Mouse (Mus musculus): ENCODE results near the gene Olfr167. TPM values are rescaled to one million over a fixed set of nuclear protein-coding genes. Genes with fewer than 3 reads are reported as not detected.
"Not testable (repeated sequence)": the region's sequence is repeated elsewhere in the genome, so short reads cannot be mapped to it uniquely, and the experiment has no call there.

The Olfr167 gene
- polyA plus RNA-seq (2011; ENCODE audit: insufficient read depth, insufficient read length, low read depth, missing spikeins) = not detected in 2 replicates

GRCm38 (mm10) chr16:19522166-19522565, at the start of gene Olfr167:
Gene Olfr167 (minus strand): TSS chr16:19522266.
- H3K27me3 ChIP-seq (ENCODE audit: control insufficient read depth, insufficient read depth, low read length, poor library complexity, severe bottlenecking) = no peaks in the 10 kb centered on the region
- H3K4me3 ChIP-seq (ENCODE audit: low read depth, low read length) = no peak within 1 kb of the TSS
- no peaks in the 10 kb centered on the region for H3K36me3 ChIP-seq (ENCODE audit: control insufficient read depth, insufficient read depth, low read length, poor library complexity, severe bottlenecking)
- no peak for TF ChIP-seq CTCF (IDR thresholded peaks at IDR 0.05; ENCODE audit: low read depth, low read length)
- no peak for TF ChIP-seq POLR2A (IDR thresholded peaks at IDR 0.05; ENCODE audit: insufficient read depth, low read length)
- no peak for TF ChIP-seq EP300 (IDR thresholded peaks at IDR 0.05; ENCODE audit: insufficient read depth, low read depth, low read length)
- no peak within 1 kb of the TSS for H3K9ac ChIP-seq (ENCODE audit: low read depth, poor library complexity, severe bottlenecking)
- H3K4me1 ChIP-seq (ENCODE audit: control insufficient read depth, insufficient read depth, low read length) = no peaks in the 10 kb centered on the region
- no peak within 1 kb of the TSS for H3K27ac ChIP-seq (ENCODE audit: insufficient read depth, low read length)
- no peaks in the 10 kb centered on the region for H3K9me3 ChIP-seq (replicated peaks; ENCODE audit: control insufficient read depth, insufficient read depth, low read length, poor library complexity, severe bottlenecking)

- H3K9me3 ChIP-seq (replicated peaks; ENCODE audit: control insufficient read depth, insufficient read depth, low read length, poor library complexity, severe bottlenecking); H3K4me1 ChIP-seq (ENCODE audit: control insufficient read depth, insufficient read depth, low read length); H3K36me3 ChIP-seq (ENCODE audit: control insufficient read depth, insufficient read depth, low read length, poor library complexity, severe bottlenecking); H3K27me3 ChIP-seq (ENCODE audit: control insufficient read depth, insufficient read depth, low read length, poor library complexity, severe bottlenecking); H3K4me3 ChIP-seq (ENCODE audit: low read depth, low read length); H3K27ac ChIP-seq (ENCODE audit: insufficient read depth, low read length); H3K9ac ChIP-seq (ENCODE audit: low read depth, poor library complexity, severe bottlenecking): not testable (repeated sequence)
Observed at GRCm38 (mm10) chr16:19571709-19572108, 49.6 kb upstream of the Olfr167 start, which contains the start of gene Olfr169. Gene Olfr169 (minus strand): TSS chr16:19571809.

GRCm38 (mm10) chr16:19553429-19553828, 31.4 kb upstream of the Olfr167 start:
- H3K27me3 ChIP-seq (ENCODE audit: control insufficient read depth, insufficient read depth, low read length, poor library complexity, severe bottlenecking); H3K27ac ChIP-seq (ENCODE audit: insufficient read depth, low read length); H3K9ac ChIP-seq (ENCODE audit: low read depth, poor library complexity, severe bottlenecking); H3K4me3 ChIP-seq (ENCODE audit: low read depth, low read length); H3K36me3 ChIP-seq (ENCODE audit: control insufficient read depth, insufficient read depth, low read length, poor library complexity, severe bottlenecking); H3K4me1 ChIP-seq (ENCODE audit: control insufficient read depth, insufficient read depth, low read length): not testable (repeated sequence)
- peaks cover 13% of the 10 kb centered on the region for H3K9me3 ChIP-seq (replicated peaks; ENCODE audit: control insufficient read depth, insufficient read depth, low read length, poor library complexity, severe bottlenecking)

- H3K27ac ChIP-seq (ENCODE audit: insufficient read depth, low read length); H3K27me3 ChIP-seq (ENCODE audit: control insufficient read depth, insufficient read depth, low read length, poor library complexity, severe bottlenecking); H3K9ac ChIP-seq (ENCODE audit: low read depth, poor library complexity, severe bottlenecking); H3K4me3 ChIP-seq (ENCODE audit: low read depth, low read length); H3K36me3 ChIP-seq (ENCODE audit: control insufficient read depth, insufficient read depth, low read length, poor library complexity, severe bottlenecking); H3K4me1 ChIP-seq (ENCODE audit: control insufficient read depth, insufficient read depth, low read length): not testable (repeated sequence)
- peaks cover 13% of the 10 kb centered on the region for H3K9me3 ChIP-seq (replicated peaks; ENCODE audit: control insufficient read depth, insufficient read depth, low read length, poor library complexity, severe bottlenecking)
Observed at GRCm38 (mm10) chr16:19552246-19552645, 30.2 kb upstream of the Olfr167 start.

- no peak for TF ChIP-seq CTCF (IDR thresholded peaks at IDR 0.05; ENCODE audit: low read depth, low read length)
- no peaks in the 10 kb centered on the region for H3K9me3 ChIP-seq (replicated peaks; ENCODE audit: control insufficient read depth, insufficient read depth, low read length, poor library complexity, severe bottlenecking)
- H3K36me3 ChIP-seq (ENCODE audit: control insufficient read depth, insufficient read depth, low read length, poor library complexity, severe bottlenecking) = no peaks in the 10 kb centered on the region
- H3K9ac ChIP-seq (ENCODE audit: low read depth, poor library complexity, severe bottlenecking) = no peak within 1 kb of the TSS
- H3K4me1 ChIP-seq (ENCODE audit: control insufficient read depth, insufficient read depth, low read length) = no peaks in the 10 kb centered on the region
- H3K27me3 ChIP-seq (ENCODE audit: control insufficient read depth, insufficient read depth, low read length, poor library complexity, severe bottlenecking) = no peaks in the 10 kb centered on the region
- H3K27ac ChIP-seq (ENCODE audit: insufficient read depth, low read length) = no peak within 1 kb of the TSS
- no peak within 1 kb of the TSS for H3K4me3 ChIP-seq (ENCODE audit: low read depth, low read length)
Observed at GRCm38 (mm10) chr16:19535455-19535854, 13.4 kb upstream of the Olfr167 start, which contains the start of gene Olfr168. Gene Olfr168 (minus strand): TSS chr16:19535555.

GRCm38 (mm10) chr16:19483394-19483793, 38.7 kb downstream of the Olfr167 start, which contains the start of gene Olfr166:
Gene Olfr166 (plus strand): TSS chr16:19483694.
- Histone ChIP-seq H3K4me3 (ENCODE audit: low read depth, low read length) (no peak within 1 kb of the TSS), H3K36me3 (ENCODE audit: control insufficient read depth, insufficient read depth, low read length, poor library complexity, severe bottlenecking) (no peaks in the 10 kb centered on the region), H3K4me1 (ENCODE audit: control insufficient read depth, insufficient read depth, low read length) (no peaks in the 10 kb centered on the region), H3K27me3 (ENCODE audit: control insufficient read depth, insufficient read depth, low read length, poor library complexity, severe bottlenecking) (no peaks in the 10 kb centered on the region), H3K27ac (ENCODE audit: insufficient read depth, low read length) (no peak within 1 kb of the TSS), H3K9ac (ENCODE audit: low read depth, poor library complexity, severe bottlenecking) (no peak within 1 kb of the TSS), H3K9me3 (replicated peaks; ENCODE audit: control insufficient read depth, insufficient read depth, low read length, poor library complexity, severe bottlenecking) (no peaks in the 10 kb centered on the region)
- TF ChIP-seq POLR2A (IDR thresholded peaks at IDR 0.05; ENCODE audit: insufficient read depth, low read length) = no peak
- no peak for TF ChIP-seq CTCF (IDR thresholded peaks at IDR 0.05; ENCODE audit: low read depth, low read length)
- TF ChIP-seq EP300 (IDR thresholded peaks at IDR 0.05; ENCODE audit: insufficient read depth, low read depth, low read length) = no peak

- Histone ChIP-seq H3K4me1 (ENCODE audit: control insufficient read depth, insufficient read depth, low read length) (no peaks in the 10 kb centered on the region), H3K27ac (ENCODE audit: insufficient read depth, low read length) (no peak overlapping the region), H3K36me3 (ENCODE audit: control insufficient read depth, insufficient read depth, low read length, poor library complexity, severe bottlenecking) (no peaks in the 10 kb centered on the region), H3K9ac (ENCODE audit: low read depth, poor library complexity, severe bottlenecking) (no peak overlapping the region), H3K9me3 (replicated peaks; ENCODE audit: control insufficient read depth, insufficient read depth, low read length, poor library complexity, severe bottlenecking) (peaks cover 3% of the 10 kb centered on the region), H3K4me3 (ENCODE audit: low read depth, low read length) (no peak overlapping the region), H3K27me3 (ENCODE audit: control insufficient read depth, insufficient read depth, low read length, poor library complexity, severe bottlenecking) (no peaks in the 10 kb centered on the region)
- no peak for TF ChIP-seq EP300 (IDR thresholded peaks at IDR 0.05; ENCODE audit: insufficient read depth, low read depth, low read length)
- no peak for TF ChIP-seq POLR2A (IDR thresholded peaks at IDR 0.05; ENCODE audit: insufficient read depth, low read length)
- TF ChIP-seq CTCF (IDR thresholded peaks at IDR 0.05; ENCODE audit: low read depth, low read length) = no peak
Observed at GRCm38 (mm10) chr16:19464365-19464764, 57.7 kb downstream of the Olfr167 start.

Other genes with a start within 250 kb of the Olfr167 start
- gene Olfr164, start 208.2 kb downstream of the Olfr167 start, polyA plus RNA-seq (2011; ENCODE audit: insufficient read depth, insufficient read length, low read depth, missing spikeins) = not detected in 2 replicates
- gene Olfr165, start 99.1 kb downstream of the Olfr167 start, polyA plus RNA-seq (2011; ENCODE audit: insufficient read depth, insufficient read length, low read depth, missing spikeins) = not detected in 2 replicates
- not detected in 2 replicates for gene Olfr166, start 38.6 kb downstream of the Olfr167 start, polyA plus RNA-seq (2011; ENCODE audit: insufficient read depth, insufficient read length, low read depth, missing spikeins)
- not detected in 2 replicates for gene Olfr168, start 13.3 kb upstream of the Olfr167 start, polyA plus RNA-seq (2011; ENCODE audit: insufficient read depth, insufficient read length, low read depth, missing spikeins)
- not detected in 2 replicates for gene Olfr169, start 49.5 kb upstream of the Olfr167 start, polyA plus RNA-seq (2011; ENCODE audit: insufficient read depth, insufficient read length, low read depth, missing spikeins)
- not detected in 2 replicates for gene Olfr170, start 89.6 kb upstream of the Olfr167 start, polyA plus RNA-seq (2011; ENCODE audit: insufficient read depth, insufficient read length, low read depth, missing spikeins)
- not detected in 2 replicates for gene Olfr171, start 107.7 kb upstream of the Olfr167 start, polyA plus RNA-seq (2011; ENCODE audit: insufficient read depth, insufficient read length, low read depth, missing spikeins)
- 0.26 TPM in 1 of 2 replicates, not detected in the other for gene Lamp3, start 184.1 kb upstream of the Olfr167 start, polyA plus RNA-seq (2011; ENCODE audit: insufficient read depth, insufficient read length, low read depth, missing spikeins)
- 32.0 and 36.5 TPM in 2 replicates for gene B3gnt5, start 237.9 kb upstream of the Olfr167 start, polyA plus RNA-seq (2011; ENCODE audit: insufficient read depth, insufficient read length, low read depth, missing spikeins)